9 mouse cellular contexts compared by ENCODE assay signal in the genomic region with DNA sequence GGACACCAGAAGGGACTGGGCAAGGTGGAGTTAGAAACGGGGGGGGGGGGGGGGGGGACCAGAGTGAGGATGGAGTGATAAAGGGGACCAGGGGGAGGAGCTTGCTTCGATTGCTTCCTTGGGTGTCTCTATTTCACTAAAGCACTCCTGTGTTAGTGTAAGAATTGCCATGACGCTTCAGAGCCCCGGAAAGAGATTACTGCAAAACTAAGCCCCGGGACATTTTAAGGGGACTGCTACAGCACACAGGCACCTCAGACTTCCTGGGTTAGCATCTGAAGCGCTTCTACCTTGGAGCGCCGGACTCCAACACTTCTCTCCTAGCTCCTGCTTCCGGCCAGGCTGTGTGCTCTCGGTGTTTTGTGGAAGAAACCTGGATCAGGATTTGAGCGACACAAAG.
A peak's percentile ranks its signal among the peaks of the same experiment; 100 is the strongest.
DNase-seq lines count a peak whose midpoint lies in the region; ATAC-seq lines count a peak whose summit lies in the region.
"Had no signal": no experiment of that assay in that cellular context is flagged by ENCODE, and none has a peak within 500 bp of the region (broad histone marks: within the 10 kb centered on the region; RNA-seq: fewer than 3 reads in every experiment).

No protein-coding gene starts in this region.

- H3K27me3 ChIP-seq in kidney, embryonic 16.5 days (ENCODE audit: insufficient read depth, low read length): no peaks in the 10 kb centered on the region
- H3K27me3 ChIP-seq in embryonic facial prominence, embryonic 15.5 days: no peaks in the 10 kb centered on the region
- H3K27me3 ChIP-seq in limb, embryonic 12.5 days: peaks cover 10% of the 10 kb centered on the region
- H3K27me3 ChIP-seq in stomach, embryonic 14.5 days (ENCODE audit: control insufficient read depth, insufficient read depth, low read length): no peaks in the 10 kb centered on the region

- no peak overlapping the region for H3K4me3 ChIP-seq in kidney, embryonic 16.5 days (ENCODE audit: low read length)
- no peak overlapping the region for H3K4me3 ChIP-seq in embryonic facial prominence, embryonic 15.5 days (replicated peaks)
- no peak overlapping the region; the same call in 1 of the 2 replicates for H3K4me3 ChIP-seq in limb, embryonic 12.5 days (replicated peaks)
- H3K4me3 ChIP-seq in stomach, embryonic 14.5 days (ENCODE audit: low read depth, low read length): no peak overlapping the region

- H3K27ac ChIP-seq in kidney, embryonic 16.5 days (ENCODE audit: low read length): peak overlapping the region; percentile 70
- peak overlapping the region; percentile 55 for H3K27ac ChIP-seq in embryonic facial prominence, embryonic 15.5 days (replicated peaks)
- peak overlapping the region; percentile 29; the same call in 1 of the 2 replicates for H3K27ac ChIP-seq in limb, embryonic 12.5 days
- H3K27ac ChIP-seq in stomach, embryonic 14.5 days (ENCODE audit: low read length): peak overlapping the region; percentile 61; the same call in 1 of the 2 replicates

- no peaks in the 10 kb centered on the region for H3K36me3 ChIP-seq in kidney, embryonic 16.5 days (ENCODE audit: insufficient read depth, low read length)
- H3K36me3 ChIP-seq in embryonic facial prominence, embryonic 15.5 days: no peaks in the 10 kb centered on the region
- no peaks in the 10 kb centered on the region for H3K36me3 ChIP-seq in limb, embryonic 12.5 days
- H3K36me3 ChIP-seq in stomach, embryonic 14.5 days (ENCODE audit: control insufficient read depth, insufficient read depth, low read length): no peaks in the 10 kb centered on the region

- 10% methylated on average over 10 of the region's 11 CpGs for WGBS in kidney, embryonic 16.5 days
- WGBS in embryonic facial prominence, embryonic 15.5 days: 15% methylated on average over 11 of the region's 11 CpGs
- 13% methylated on average over 10 of the region's 11 CpGs for WGBS in limb, embryonic 12.5 days
- WGBS in stomach, embryonic 14.5 days: 21% methylated on average over 11 of the region's 11 CpGs

- peaks cover 37% of the 10 kb centered on the region for H3K4me1 ChIP-seq in kidney, embryonic 16.5 days (ENCODE audit: insufficient read depth, low read length)
- peaks cover 35% of the 10 kb centered on the region for H3K4me1 ChIP-seq in embryonic facial prominence, embryonic 15.5 days
- peaks cover 42% of the 10 kb centered on the region for H3K4me1 ChIP-seq in limb, embryonic 12.5 days (replicated peaks)
- H3K4me1 ChIP-seq in stomach, embryonic 14.5 days (ENCODE audit: control insufficient read depth, insufficient read depth, low read length): peaks cover 30% of the 10 kb centered on the region

- ATAC-seq in kidney, embryonic 16.5 days (ENCODE audit: low FRiP score, low TSS enrichment): no peak
- no peak for ATAC-seq in embryonic facial prominence, embryonic 15.5 days (ENCODE audit: insufficient number of reproducible peaks, low FRiP score, low TSS enrichment, low read depth)
- ATAC-seq in limb, embryonic 12.5 days (ENCODE audit: insufficient number of reproducible peaks, insufficient read depth, low FRiP score, low TSS enrichment, low read depth): no peak
- ATAC-seq in stomach, embryonic 14.5 days (ENCODE audit: insufficient number of reproducible peaks, insufficient read depth, low FRiP score, low read depth): no peak; the same call in 1 of the 2 replicates
- no peak for ATAC-seq in erythroblast, adult 5-6 weeks (replicated peaks; ENCODE audit: low FRiP score, poor library complexity, severe bottlenecking)
- no peak for ATAC-seq in megakaryocyte-erythroid progenitor cell, adult 5-6 weeks (replicated peaks; ENCODE audit: low FRiP score, low TSS enrichment, poor library complexity, severe bottlenecking)

- peak overlapping the region; percentile 82 for H3K4me2 ChIP-seq in kidney, embryonic 16.5 days (replicated peaks; ENCODE audit: low read depth, low read length)
- H3K4me2 ChIP-seq in embryonic facial prominence, embryonic 15.5 days (replicated peaks): peak overlapping the region; percentile 87
- peak overlapping the region; percentile 81 for H3K4me2 ChIP-seq in limb, embryonic 12.5 days
- peak overlapping the region; percentile 82; the same call in 1 of the 2 replicates for H3K4me2 ChIP-seq in stomach, embryonic 14.5 days (replicated peaks; ENCODE audit: low read depth, low read length)

- no peaks in the 10 kb centered on the region for H3K9me3 ChIP-seq in kidney, embryonic 16.5 days (ENCODE audit: low read length)
- H3K9me3 ChIP-seq in embryonic facial prominence, embryonic 15.5 days (replicated peaks): no peaks in the 10 kb centered on the region
- H3K9me3 ChIP-seq in limb, embryonic 12.5 days: no peaks in the 10 kb centered on the region
- H3K9me3 ChIP-seq in stomach, embryonic 14.5 days (ENCODE audit: control insufficient read depth, low read depth, low read length): no peaks in the 10 kb centered on the region

- peak overlapping the region; percentile 50 for H3K9ac ChIP-seq in kidney, embryonic 16.5 days (replicated peaks; ENCODE audit: low read length)
- H3K9ac ChIP-seq in embryonic facial prominence, embryonic 15.5 days: no peak overlapping the region
- no peak overlapping the region; the same call in 1 of the 2 replicates for H3K9ac ChIP-seq in limb, embryonic 12.5 days (replicated peaks)
- H3K9ac ChIP-seq in stomach, embryonic 14.5 days (replicated peaks; ENCODE audit: low read depth, low read length): no peak overlapping the region

- no peak for DNase-seq in kidney, adult 18-20 months
- no peak for DNase-seq in ovary, postnatal 36 days (ENCODE audit: low spot score)
- DNase-seq: cerebellum, adult 8-10 months had no signal
